Mouse (Mus musculus) midbrain, embryonic 16.5 days (tissue): Measurements from ENCODE around the gene Fam221b. TPM values are rescaled to one million over a fixed set of nuclear protein-coding genes. Genes with fewer than 3 reads are reported as not detected.
A peak's percentile ranks its signal among the peaks of the same experiment; 100 is the strongest.

Experiments used
- ATAC-seq: fragments of 200-750 bp; cut with Nextera tagmentation; 2 replicates; pipeline ENCODE4 v1.8.0; 2017; ENCODE audit warnings: moderate TSS enrichment
- H3K27ac ChIP-seq: fragments of 300-500 bp; sonication (generic); 2 replicates; pipeline ENCODE4 v1.5.1; 2014; ENCODE audit warnings: mild to moderate bottlenecking, low read length, mixed read lengths
- H3K27me3 ChIP-seq: fragments of 300-500 bp; sonication (generic); 2 replicates; pipeline ENCODE4 v1.6.1; 2014; ENCODE audit warnings: low read depth, low read length, mixed read lengths; ENCODE audit not compliant: control insufficient read depth, insufficient read depth
- H3K36me3 ChIP-seq: fragments of 300-500 bp; sonication (generic); 2 replicates; pipeline ENCODE4 v1.6.1; 2014; ENCODE audit warnings: mild to moderate bottlenecking, low read length, moderate library complexity, mixed read lengths; ENCODE audit not compliant: control insufficient read depth, insufficient read depth
- H3K4me1 ChIP-seq: fragments of 300-500 bp; sonication (generic); 2 replicates; pipeline ENCODE4 v1.6.1; 2014; ENCODE audit warnings: mild to moderate bottlenecking, low read length, mixed read lengths; ENCODE audit not compliant: control insufficient read depth, insufficient read depth
- H3K4me2 ChIP-seq: fragments of 300-500 bp; sonication (generic); 2 replicates; pipeline ENCODE4 v1.6.1; 2014; ENCODE audit warnings: mild to moderate bottlenecking, low read length, mixed read lengths
- H3K4me3 ChIP-seq: fragments of 300-500 bp; sonication (generic); 2 replicates; pipeline ENCODE4 v1.5.1; 2014; ENCODE audit warnings: low read depth, mild to moderate bottlenecking, low read length, moderate library complexity, mixed read lengths
- H3K9ac ChIP-seq: fragments of 300-500 bp; sonication (generic); 2 replicates; pipeline ENCODE4 v1.6.1; 2014; ENCODE audit warnings: low read depth, low read length, mixed read lengths
- H3K9me3 ChIP-seq: fragments of 300-500 bp; sonication (generic); replicated peaks from 2 replicates; pipeline ENCODE4 v1.6.1; 2014; ENCODE audit warnings: mild to moderate bottlenecking, low read length, mixed read lengths; ENCODE audit not compliant: control insufficient read depth, poor library complexity, severe bottlenecking
- WGBS: fragments of 180-500 bp; shearing (Covaris S2); extraction: QIAGEN DNeasy Blood & Tissue Kit; methylation state at CpG from one replicate; pipeline ENCODE4 v1.1.7; 2014; 5-methylcytosine and 5-hydroxymethylcytosine counted together
- polyA plus RNA-seq: library from polyadenylated mRNA; unstranded; fragments of >200 nt; fragmentation: Nextera tagmentation; extraction: Ambion mirVana; gene quantifications from 2 replicates; pipeline ENCODE4 v1.2.1, GENCODE M21; 2015

Gene Fam221b
- polyA plus RNA-seq, 1 experiment from 2014 or later = 1.1 TPM

DNA sequence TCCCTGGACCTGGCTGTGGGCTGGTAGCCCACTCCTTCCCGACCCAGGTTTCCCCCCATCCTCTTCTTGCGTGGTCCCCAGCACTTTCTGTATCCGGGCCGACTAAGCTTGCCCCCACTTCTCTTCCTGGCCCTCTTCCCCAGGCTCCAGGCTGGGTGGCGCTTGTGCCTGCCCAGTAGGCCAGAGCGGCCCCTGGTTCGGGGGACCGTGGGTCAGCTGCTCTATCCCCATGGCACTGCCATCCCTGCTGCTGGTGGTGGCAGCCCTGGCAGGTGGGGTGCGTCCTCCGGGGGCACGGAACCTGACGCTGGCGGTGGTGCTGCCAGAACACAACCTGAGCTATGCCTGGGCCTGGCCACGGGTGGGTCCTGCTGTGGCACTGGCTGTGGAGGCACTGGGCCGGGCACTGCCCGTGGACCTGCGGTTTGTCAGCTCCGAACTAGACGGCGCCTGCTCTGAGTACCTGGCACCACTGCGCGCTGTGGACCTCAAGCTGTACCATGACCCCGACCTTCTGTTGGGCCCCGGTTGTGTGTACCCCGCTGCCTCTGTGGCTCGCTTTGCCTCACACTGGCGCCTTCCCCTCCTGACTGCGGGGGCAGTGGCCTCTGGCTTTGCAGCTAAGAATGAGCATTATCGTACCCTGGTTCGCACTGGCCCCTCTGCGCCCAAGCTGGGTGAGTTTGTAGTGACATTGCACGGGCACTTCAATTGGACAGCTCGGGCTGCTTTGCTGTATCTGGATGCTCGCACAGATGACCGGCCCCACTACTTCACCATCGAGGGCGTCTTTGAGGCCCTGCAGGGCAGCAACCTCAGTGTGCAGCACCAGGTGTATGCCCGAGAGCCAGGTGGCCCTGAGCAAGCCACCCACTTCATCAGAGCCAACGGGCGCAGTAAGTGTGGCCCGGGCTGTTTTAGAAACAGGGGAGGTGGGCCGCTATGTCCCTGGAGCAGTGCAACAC lies 36.7 kb downstream of the Fam221b start:
- Histone ChIP-seq H3K27ac (peak overlapping the region; percentile 82), H3K4me1 (peaks cover 25% of the 10 kb centered on the region), H3K9ac (peak overlapping the region; percentile 91), H3K27me3 (no peaks in the 10 kb centered on the region), H3K9me3 (no peaks in the 10 kb centered on the region), H3K36me3 (no peaks in the 10 kb centered on the region), H3K4me2 (peak overlapping the region; percentile 89), H3K4me3 (peak overlapping the region; percentile 64)
- WGBS = 42% methylated on average over 42 of the region's 42 CpGs
- ATAC-seq = peak; percentile 30; the same call in 1 of the 2 replicates

DNA sequence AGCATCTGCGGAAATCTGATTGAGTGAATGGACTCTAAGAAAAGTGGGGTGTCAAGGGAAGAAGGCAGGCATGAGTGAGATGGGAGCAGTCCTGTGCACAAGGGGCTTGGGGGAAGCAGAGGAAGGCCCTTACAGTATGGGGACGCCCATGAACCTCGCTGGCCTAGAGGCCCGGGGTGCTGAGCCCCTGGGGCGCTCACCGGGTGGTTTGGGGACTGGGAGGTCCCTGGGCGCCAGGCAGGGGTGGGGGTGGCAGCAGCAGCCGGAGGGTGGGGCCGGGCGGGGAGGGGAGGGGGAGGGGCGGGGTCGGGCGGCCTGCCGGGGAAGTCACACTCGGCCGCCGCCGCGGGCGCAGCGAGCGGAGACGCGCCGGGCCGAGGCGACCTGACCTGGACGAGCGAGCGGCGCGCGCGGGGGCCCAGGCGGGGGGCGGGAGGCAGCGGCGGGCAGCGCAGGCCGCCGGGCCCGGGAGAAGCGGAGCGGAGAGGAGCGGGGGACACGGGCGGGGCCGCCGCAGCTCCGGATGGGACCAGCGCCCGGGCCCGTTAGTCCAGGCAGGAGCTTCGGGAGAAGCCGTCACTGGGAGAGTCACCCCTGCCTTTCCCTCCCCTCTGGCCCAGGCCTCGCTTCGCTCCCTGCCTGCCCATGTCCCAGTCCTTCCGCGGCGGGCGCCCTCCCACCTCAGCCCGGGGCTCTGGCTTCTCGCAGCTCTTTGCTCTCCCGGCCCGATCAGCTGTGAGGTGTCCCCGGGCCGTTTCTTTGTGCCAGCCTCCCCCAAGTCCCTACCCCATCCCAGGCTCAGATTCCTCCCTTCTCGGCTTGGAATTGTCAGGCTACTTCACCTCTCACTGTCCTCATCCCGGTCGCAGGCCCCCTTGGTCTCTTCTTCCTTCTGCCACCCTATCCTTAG lies 37.6 kb downstream of the Fam221b start, which contains the start of gene Npr2:
Npr2 (plus strand) TSS at position 890 of the 910 bp plus-strand sequence.
- Histone ChIP-seq H3K9me3 (no peaks in the 10 kb centered on the region), H3K4me3 (peak within 1 kb of the TSS; percentile 64), H3K9ac (peak within 1 kb of the TSS; percentile 91), H3K27ac (peak within 1 kb of the TSS; percentile 82), H3K36me3 (no peaks in the 10 kb centered on the region), H3K4me2 (peak within 1 kb of the TSS; percentile 89), H3K27me3 (no peaks in the 10 kb centered on the region), H3K4me1 (peaks cover 25% of the 10 kb centered on the region)
- peak; percentile 50 for ATAC-seq
- 1% methylated on average over 40 of the region's 70 CpGs for WGBS

DNA sequence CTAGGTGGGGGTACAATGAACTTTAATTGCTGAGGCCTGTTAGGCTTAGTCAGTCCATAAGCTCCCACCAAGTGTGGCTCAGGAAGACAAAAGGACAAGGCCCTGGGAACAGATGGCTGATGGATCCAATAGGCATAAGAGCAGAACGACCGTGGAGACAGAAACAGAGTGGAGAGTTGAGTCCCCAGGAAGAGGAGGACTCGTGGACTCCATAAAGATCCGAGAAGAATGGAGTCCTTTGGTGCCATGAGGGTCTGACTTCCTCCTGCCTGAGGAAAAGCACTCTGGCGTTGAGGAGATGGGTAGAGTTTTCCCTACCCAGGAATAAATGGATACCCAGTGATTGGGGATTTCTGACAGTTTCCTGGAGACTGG lies 38.3 kb downstream of the Fam221b start:
- Histone ChIP-seq H3K9me3 (0 out of 2 replicates have a peak, but pooled peaks cover under 1% of the 10 kb centered on the region), H3K9ac (peak overlapping the region; percentile 91)
- ATAC-seq = peak; percentile 21

DNA sequence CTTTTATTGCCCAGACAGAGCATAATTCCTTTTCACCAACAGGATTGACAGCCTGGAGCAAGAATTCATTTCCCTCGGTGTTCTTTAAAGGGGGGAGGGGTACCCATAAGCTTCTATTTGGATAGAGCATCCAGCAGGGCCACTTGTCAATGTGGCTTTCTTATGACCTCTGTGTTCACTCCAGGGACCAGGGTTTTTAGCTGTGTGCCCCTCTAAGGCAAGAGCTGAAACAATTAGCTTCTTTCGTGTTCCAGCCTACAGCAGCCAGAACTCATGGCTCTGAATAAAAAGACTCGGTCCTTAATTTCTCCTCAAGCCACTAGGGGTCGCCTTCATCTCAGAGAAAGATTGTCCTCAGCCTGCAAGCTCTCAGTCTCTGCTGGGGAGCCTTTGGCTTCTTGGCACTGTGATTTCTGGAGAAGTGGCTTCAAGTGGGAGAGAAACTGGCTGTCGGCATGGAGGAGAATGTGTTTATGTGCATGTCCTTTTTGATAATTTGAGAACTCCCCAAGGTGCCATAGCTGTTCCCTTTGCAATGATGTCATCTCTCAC lies 38.8 kb downstream of the Fam221b start:
- ATAC-seq = peak; percentile 81
- H3K4me2 ChIP-seq = peak overlapping the region; percentile 89
- no peaks in the 10 kb centered on the region for H3K36me3 ChIP-seq
- no peaks in the 10 kb centered on the region for H3K27me3 ChIP-seq
- H3K4me3 ChIP-seq = peak overlapping the region; percentile 11; the same call in 1 of the 2 replicates
- peaks cover 25% of the 10 kb centered on the region for H3K4me1 ChIP-seq
- peak overlapping the region; percentile 82 for H3K27ac ChIP-seq
- 0 out of 2 replicates have a peak, but pooled peaks cover 4% of the 10 kb centered on the region for H3K9me3 ChIP-seq
- WGBS = 0% methylated on average over 5 of the region's 5 CpGs
- peak overlapping the region; percentile 91; the same call in 1 of the 2 replicates for H3K9ac ChIP-seq

More for the DNA sequence above, 38.3 kb downstream of the Fam221b start:
- Histone ChIP-seq H3K27ac (peak overlapping the region; percentile 82), H3K4me2 (peak overlapping the region; percentile 89), H3K36me3 (no peaks in the 10 kb centered on the region), H3K4me3 (no peak overlapping the region), H3K4me1 (peaks cover 25% of the 10 kb centered on the region), H3K27me3 (no peaks in the 10 kb centered on the region)
- 12% methylated on average over 5 of the region's 5 CpGs for WGBS

DNA sequence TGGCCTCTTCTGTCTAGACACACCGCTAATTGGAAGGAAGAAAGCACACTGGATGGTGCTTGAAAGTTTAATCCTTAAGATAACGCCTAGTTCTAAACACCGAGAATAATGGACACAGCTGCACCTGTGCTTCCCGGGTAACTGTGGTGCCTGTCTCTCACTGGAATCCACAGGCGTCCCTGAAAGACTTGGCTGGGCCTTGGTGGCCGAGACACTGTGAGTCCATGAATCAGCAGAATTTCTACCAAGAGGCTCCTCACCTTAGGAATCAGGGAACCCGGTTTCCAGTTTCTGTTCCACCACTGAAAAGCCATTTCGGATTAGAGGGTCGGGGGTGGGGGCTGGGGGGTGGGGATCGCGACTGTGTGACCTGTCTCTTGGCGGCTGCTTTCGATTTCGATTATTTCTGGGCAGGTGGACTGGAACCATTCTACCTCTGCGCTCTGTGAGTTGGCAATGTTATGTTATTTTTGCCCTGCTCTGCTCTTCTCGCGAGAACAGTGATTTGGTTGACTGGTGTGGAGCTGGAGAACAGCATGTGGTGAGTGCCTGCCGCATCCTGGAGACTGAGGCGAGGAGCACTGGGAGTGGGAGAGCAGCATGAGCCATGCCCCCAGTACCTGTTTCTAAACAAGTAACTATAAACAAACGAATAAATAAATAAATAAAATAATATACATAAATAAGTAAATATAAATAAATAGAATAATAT lies 39.7 kb downstream of the Fam221b start:
- WGBS = 35% methylated on average over 20 of the region's 20 CpGs
- 0 out of 2 replicates have a peak overlapping the region, but pooled peaks have one; percentile 13 for H3K9ac ChIP-seq
- no peak overlapping the region for H3K27ac ChIP-seq
- H3K36me3 ChIP-seq = no peaks in the 10 kb centered on the region
- H3K9me3 ChIP-seq = 0 out of 2 replicates have a peak, but pooled peaks cover 9% of the 10 kb centered on the region
- peak overlapping the region; percentile 7; the same call in 1 of the 2 replicates for H3K4me2 ChIP-seq
- H3K4me3 ChIP-seq = no peak overlapping the region
- peaks cover 25% of the 10 kb centered on the region for H3K4me1 ChIP-seq
- H3K27me3 ChIP-seq = no peaks in the 10 kb centered on the region
- ATAC-seq = no peak

DNA sequence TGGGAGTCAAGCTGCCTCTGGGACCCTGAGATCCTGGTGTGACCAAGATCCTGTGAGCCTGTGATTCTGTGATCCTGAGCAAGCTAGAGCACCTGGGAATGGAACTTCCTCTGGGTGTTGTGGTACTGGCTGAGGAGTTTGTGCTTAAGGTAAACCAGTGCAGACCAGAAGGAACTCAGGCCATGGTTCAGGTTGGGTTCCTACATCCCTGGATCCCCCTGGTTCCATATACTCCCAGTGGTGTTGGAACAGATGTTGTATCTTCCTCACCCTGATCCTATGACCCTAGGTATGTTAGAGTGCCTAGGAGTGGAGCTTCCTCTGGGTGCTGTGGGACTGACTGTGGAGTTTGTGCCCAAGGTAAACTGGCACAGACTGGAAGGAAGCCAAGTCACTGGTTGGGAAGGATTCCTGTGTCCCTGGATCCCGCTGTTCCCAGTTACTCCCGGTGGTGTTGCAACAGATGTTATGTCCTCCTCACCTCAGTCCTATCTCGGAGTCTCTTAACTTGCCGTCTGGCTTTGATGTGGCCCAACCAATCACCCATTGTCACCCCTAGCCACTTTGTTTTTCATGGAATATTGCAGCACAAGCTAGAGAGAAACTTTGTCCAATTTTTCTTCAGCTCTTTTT lies 48.7 kb downstream of the Fam221b start:
- Histone ChIP-seq H3K4me2 (no peak overlapping the region), H3K27ac (no peak overlapping the region), H3K9ac (no peak overlapping the region), H3K36me3 (no peaks in the 10 kb centered on the region), H3K9me3 (0 out of 2 replicates have a peak, but pooled peaks cover 6% of the 10 kb centered on the region), H3K27me3 (no peaks in the 10 kb centered on the region), H3K4me1 (no peaks in the 10 kb centered on the region), H3K4me3 (no peak overlapping the region)
- WGBS = 85% methylated on average over 4 of the region's 4 CpGs
- ATAC-seq = no peak

DNA sequence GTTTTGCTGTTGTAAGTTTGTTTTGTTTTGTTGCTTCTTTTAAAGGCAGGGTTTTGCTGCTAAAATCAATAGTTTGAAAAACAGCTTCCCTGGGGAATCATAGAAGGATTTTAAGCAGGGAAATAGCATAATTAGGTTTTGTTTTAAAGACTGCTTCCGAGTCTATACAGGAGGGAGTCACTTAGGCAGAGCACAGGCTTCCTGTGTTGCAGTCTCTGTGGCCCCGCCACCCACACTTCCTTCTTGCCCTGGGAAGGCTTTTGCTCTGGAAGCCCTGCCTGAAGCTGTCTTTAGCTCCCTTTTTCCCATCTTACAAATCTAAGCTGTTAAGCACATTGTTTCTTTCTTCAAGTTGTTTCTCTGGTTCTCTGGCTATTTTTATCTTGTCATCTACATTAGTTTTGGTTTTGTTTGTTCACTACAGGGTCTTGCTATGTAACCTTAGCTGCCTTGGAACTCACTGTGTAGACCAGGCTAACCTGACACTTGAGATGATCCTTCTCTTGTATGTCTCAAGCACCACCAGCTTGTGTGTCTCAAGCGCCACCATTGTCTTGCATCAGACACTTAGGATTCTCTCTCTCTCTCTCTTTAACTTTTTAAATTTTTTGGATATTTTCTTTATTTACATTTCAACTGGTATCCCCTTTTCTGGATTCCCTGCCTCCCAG lies 55.8 kb downstream of the Fam221b start:
- no peak for ATAC-seq
- Histone ChIP-seq H3K27ac (no peak overlapping the region), H3K36me3 (no peaks in the 10 kb centered on the region), H3K4me2 (no peak overlapping the region), H3K9ac (no peak overlapping the region), H3K9me3 (no peaks in the 10 kb centered on the region), H3K4me1 (no peaks in the 10 kb centered on the region), H3K4me3 (no peak overlapping the region), H3K27me3 (no peaks in the 10 kb centered on the region)
- 64% methylated on average over 3 of the region's 3 CpGs for WGBS
